Mouse (Mus musculus) heart, embryonic 11.5 days (tissue): ENCODE results near the gene Kcnh4. TPM values are rescaled to one million over a fixed set of nuclear protein-coding genes. Genes with fewer than 3 reads are reported as not detected.
"Not testable (repeated sequence)": the region's sequence is repeated elsewhere in the genome, so short reads cannot be mapped to it uniquely, and the experiment has no call there.

Source experiments
- ATAC-seq: fragments of 200-750 bp; cut with Nextera tagmentation; replicated peaks from 2 replicates; pipeline ENCODE4 v1.8.0; 2017; ENCODE audit warnings: moderate library complexity; ENCODE audit not compliant: insufficient number of reproducible peaks, low FRiP score, low TSS enrichment
- H3K27ac ChIP-seq: fragments of 300-500 bp; sonication (generic); 2 replicates; pipeline ENCODE4 v1.5.1; 2014; ENCODE audit warnings: mild to moderate bottlenecking, low read depth, low read length
- H3K27me3 ChIP-seq: fragments of 300-500 bp; sonication (generic); 2 replicates; pipeline ENCODE4 v1.6.1; 2014; ENCODE audit warnings: mild to moderate bottlenecking, low read length, mixed read lengths; ENCODE audit not compliant: control insufficient read depth, insufficient read depth
- H3K36me3 ChIP-seq: fragments of 300-500 bp; sonication (generic); 2 replicates; pipeline ENCODE4 v1.6.1; 2014; ENCODE audit warnings: mild to moderate bottlenecking, low read length, moderate library complexity, mixed read lengths; ENCODE audit not compliant: control insufficient read depth, insufficient read depth
- H3K4me1 ChIP-seq: fragments of 300-500 bp; sonication (generic); 2 replicates; pipeline ENCODE4 v1.6.1; 2014; ENCODE audit warnings: low read length; ENCODE audit not compliant: control insufficient read depth, insufficient read depth
- H3K4me2 ChIP-seq: fragments of 300-500 bp; sonication (generic); 2 replicates; pipeline ENCODE4 v1.6.1; 2014; ENCODE audit warnings: mild to moderate bottlenecking, moderate library complexity
- H3K4me3 ChIP-seq: fragments of 300-500 bp; sonication (generic); 2 replicates; pipeline ENCODE4 v1.5.1; 2014; ENCODE audit warnings: low read depth, low read length
- H3K9ac ChIP-seq: fragments of 300-500 bp; sonication (generic); 2 replicates; pipeline ENCODE4 v1.6.1; 2014; ENCODE audit warnings: mild to moderate bottlenecking, low read depth, low read length, moderate library complexity
- H3K9me3 ChIP-seq: fragments of 300-500 bp; sonication (generic); replicated peaks from 2 replicates; pipeline ENCODE4 v1.6.1; 2016; ENCODE audit warnings: low read length; ENCODE audit not compliant: control insufficient read depth
- WGBS: fragments of 180-500 bp; shearing (Covaris S2); extraction: QIAGEN DNeasy Blood & Tissue Kit; methylation state at CpG from one replicate; pipeline ENCODE4 v1.1.7; 2014; ENCODE audit not compliant: insufficient replicate concordance; 5-methylcytosine and 5-hydroxymethylcytosine counted together
- polyA plus RNA-seq: library from polyadenylated mRNA; unstranded; fragments of >200 nt; fragmentation: Nextera tagmentation; extraction: Ambion mirVana; gene quantifications from 2 replicates; pipeline ENCODE4 v1.2.1, GENCODE M21; 2014

Kcnh4 gene
- polyA plus RNA-seq, 1 experiment from 2014 or later, result not detected

- H3K4me2 ChIP-seq, H3K9me3 ChIP-seq, ATAC-seq, H3K27ac ChIP-seq, H3K27me3 ChIP-seq, H3K9ac ChIP-seq, H3K4me1 ChIP-seq, H3K4me3 ChIP-seq: not testable (repeated sequence)
- peaks cover 22% of the 10 kb centered on the region for H3K36me3 ChIP-seq
- WGBS, result 84% methylated on average over 9 of the region's 9 CpGs
Observed at GRCm38 (mm10) chr11:100790644-100791043, 30.9 kb upstream of the Kcnh4 start.

- no peaks in the 10 kb centered on the region for H3K27me3 ChIP-seq
- 84% methylated on average over 3 of the region's 3 CpGs for WGBS
- peaks cover 23% of the 10 kb centered on the region for H3K36me3 ChIP-seq
- no peak overlapping the region for H3K9ac ChIP-seq
- ATAC-seq, result no peak
- H3K4me2 ChIP-seq, result no peak overlapping the region
- no peak overlapping the region for H3K27ac ChIP-seq
- no peaks in the 10 kb centered on the region for H3K9me3 ChIP-seq
- H3K4me1 ChIP-seq, result no peaks in the 10 kb centered on the region
- no peak overlapping the region for H3K4me3 ChIP-seq
Observed at GRCm38 (mm10) chr11:100789702-100790101, 30.0 kb upstream of the Kcnh4 start.

- Histone ChIP-seq H3K4me1 (peaks cover 10% of the 10 kb centered on the region), H3K4me3 (no peak overlapping the region), H3K27me3 (no peaks in the 10 kb centered on the region), H3K9ac (no peak overlapping the region), H3K9me3 (no peaks in the 10 kb centered on the region), H3K36me3 (peaks cover 29% of the 10 kb centered on the region), H3K4me2 (no peak overlapping the region), H3K27ac (no peak overlapping the region)
- no peak for ATAC-seq
- 96% methylated on average over 2 of the region's 2 CpGs for WGBS
Observed at GRCm38 (mm10) chr11:100785774-100786173, 26.0 kb upstream of the Kcnh4 start.

GRCm38 (mm10) chr11:100784286-100784685 is 24.5 kb upstream of the Kcnh4 start:
- ATAC-seq, result no peak
- H3K4me1 ChIP-seq, result peaks cover 10% of the 10 kb centered on the region
- no peaks in the 10 kb centered on the region for H3K9me3 ChIP-seq
- H3K4me2 ChIP-seq, result no peak overlapping the region
- no peak overlapping the region for H3K27ac ChIP-seq
- H3K27me3 ChIP-seq, result no peaks in the 10 kb centered on the region
- WGBS, result 81% methylated on average over 8 of the region's 8 CpGs
- H3K9ac ChIP-seq, result no peak overlapping the region
- no peak overlapping the region for H3K4me3 ChIP-seq
- H3K36me3 ChIP-seq, result peaks cover 35% of the 10 kb centered on the region

- Histone ChIP-seq H3K4me3 (no peak overlapping the region), H3K9me3 (no peaks in the 10 kb centered on the region), H3K27ac (no peak overlapping the region), H3K27me3 (no peaks in the 10 kb centered on the region), H3K4me1 (peaks cover 10% of the 10 kb centered on the region), H3K9ac (no peak overlapping the region), H3K36me3 (peaks cover 25% of the 10 kb centered on the region), H3K4me2 (no peak overlapping the region)
- WGBS, result 85% methylated on average over 13 of the region's 13 CpGs
- no peak for ATAC-seq
Observed at GRCm38 (mm10) chr11:100782568-100782967, 22.8 kb upstream of the Kcnh4 start.

GRCm38 (mm10) chr11:100781763-100782475 is 22.2 kb upstream of the Kcnh4 start:
- no peak overlapping the region for H3K27ac ChIP-seq
- H3K27me3 ChIP-seq, result no peaks in the 10 kb centered on the region
- whole genome bisulfite sequencing, result 73% methylated on average over 15 of the region's 15 CpGs
- H3K4me3 ChIP-seq, result no peak overlapping the region
- H3K9me3 ChIP-seq, result no peaks in the 10 kb centered on the region
- peaks cover 10% of the 10 kb centered on the region for H3K4me1 ChIP-seq
- no peak overlapping the region; the same call in 1 of the 2 replicates for H3K9ac ChIP-seq
- H3K36me3 ChIP-seq, result peaks cover 22% of the 10 kb centered on the region
- H3K4me2 ChIP-seq, result no peak overlapping the region
- ATAC-seq, result no peak

GRCm38 (mm10) chr11:100780247-100780646 is 20.5 kb upstream of the Kcnh4 start:
- no peak overlapping the region for H3K4me3 ChIP-seq
- no peaks in the 10 kb centered on the region for H3K9me3 ChIP-seq
- peaks cover 16% of the 10 kb centered on the region for H3K36me3 ChIP-seq
- no peak for ATAC-seq
- WGBS, result 77% methylated on average over 8 of the region's 8 CpGs
- peaks cover 10% of the 10 kb centered on the region for H3K4me1 ChIP-seq
- no peaks in the 10 kb centered on the region for H3K27me3 ChIP-seq
- H3K27ac ChIP-seq, result no peak overlapping the region
- no peak overlapping the region for H3K9ac ChIP-seq
- H3K4me2 ChIP-seq, result no peak overlapping the region

GRCm38 (mm10) chr11:100778069-100778468 is 18.3 kb upstream of the Kcnh4 start:
- Histone ChIP-seq H3K9ac (no peak overlapping the region), H3K4me1 (peaks cover 10% of the 10 kb centered on the region), H3K4me2 (no peak overlapping the region), H3K36me3 (peaks cover 14% of the 10 kb centered on the region), H3K4me3 (no peak overlapping the region), H3K27me3 (no peaks in the 10 kb centered on the region), H3K9me3 (no peaks in the 10 kb centered on the region), H3K27ac (no peak overlapping the region)
- WGBS, result 53% methylated on average over 3 of the region's 3 CpGs
- ATAC-seq, result no peak

GRCm38 (mm10) chr11:100775921-100776320 is 16.2 kb upstream of the Kcnh4 start:
- 79% methylated on average over 10 of the region's 10 CpGs for WGBS
- Histone ChIP-seq H3K27ac (no peak overlapping the region), H3K9ac (no peak overlapping the region), H3K27me3 (no peaks in the 10 kb centered on the region), H3K4me3 (no peak overlapping the region), H3K36me3 (peaks cover 7% of the 10 kb centered on the region; the same call in 1 of the 2 replicates), H3K4me2 (no peak overlapping the region), H3K4me1 (no peaks in the 10 kb centered on the region), H3K9me3 (no peaks in the 10 kb centered on the region)
- no peak for ATAC-seq
